Mouse (Mus musculus) lung, postnatal 4 days (tissue): ENCODE results near the gene Acap2.

Experiments
- DNase-seq, 2 experiments: peaks; one replicate each; pipeline ENCODE4 v3.0.0; 2021

Gene Acap2

DNA sequence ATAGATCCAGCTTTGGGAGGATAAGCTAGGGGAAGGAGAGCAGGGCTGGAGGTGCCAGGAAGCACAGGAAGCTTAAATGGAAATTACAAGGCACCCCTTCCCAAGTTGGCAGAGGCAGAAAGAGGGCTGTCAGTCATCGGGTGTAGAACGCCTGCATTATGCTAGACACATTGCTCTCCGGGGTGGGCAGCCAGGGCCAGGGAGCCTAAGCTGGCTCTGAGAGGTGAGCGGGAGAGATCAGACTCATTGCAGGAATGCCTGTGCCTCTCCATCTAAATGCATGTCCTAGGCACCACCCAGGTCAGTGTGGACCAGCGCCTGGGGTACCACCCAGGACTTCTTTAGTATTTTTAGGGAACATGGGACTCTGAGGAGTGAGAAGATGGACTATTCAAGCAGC lies 123.6 kb downstream of the Acap2 start:
- DNase-seq = no peak

DNA sequence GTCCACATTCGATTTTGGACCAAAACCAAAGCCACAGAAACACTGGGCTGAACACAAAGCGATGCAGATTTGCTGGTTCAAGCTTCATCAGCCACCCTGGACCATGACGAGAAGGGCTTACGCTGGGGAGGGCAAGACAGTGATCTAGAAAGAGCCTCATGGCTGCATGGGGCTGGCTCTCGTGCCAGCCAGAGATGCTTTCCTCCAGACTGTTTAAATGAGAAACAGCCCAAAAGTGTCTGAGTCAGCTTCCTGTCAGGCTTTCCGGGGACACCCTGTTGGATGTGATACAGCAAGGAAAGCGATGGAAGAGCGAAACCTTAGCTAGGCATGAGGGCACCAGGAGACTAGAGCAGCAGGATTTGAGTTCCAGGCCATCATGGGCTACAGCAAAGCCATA lies 124.6 kb downstream of the Acap2 start:
- DNase-seq = no peak

- no peak for DNase-seq
These were observed 126.6 kb downstream of the Acap2 start for GRCm38 (mm10) chr16:31074324-31074908.

GRCm38 (mm10) chr16:31071731-31072130 lies 129.3 kb downstream of the Acap2 start:
- DNase-seq = no peak

GRCm38 (mm10) chr16:31070358-31071133 lies 130.5 kb downstream of the Acap2 start:
- DNase-seq = peak; percentile 85 to 90

DNA sequence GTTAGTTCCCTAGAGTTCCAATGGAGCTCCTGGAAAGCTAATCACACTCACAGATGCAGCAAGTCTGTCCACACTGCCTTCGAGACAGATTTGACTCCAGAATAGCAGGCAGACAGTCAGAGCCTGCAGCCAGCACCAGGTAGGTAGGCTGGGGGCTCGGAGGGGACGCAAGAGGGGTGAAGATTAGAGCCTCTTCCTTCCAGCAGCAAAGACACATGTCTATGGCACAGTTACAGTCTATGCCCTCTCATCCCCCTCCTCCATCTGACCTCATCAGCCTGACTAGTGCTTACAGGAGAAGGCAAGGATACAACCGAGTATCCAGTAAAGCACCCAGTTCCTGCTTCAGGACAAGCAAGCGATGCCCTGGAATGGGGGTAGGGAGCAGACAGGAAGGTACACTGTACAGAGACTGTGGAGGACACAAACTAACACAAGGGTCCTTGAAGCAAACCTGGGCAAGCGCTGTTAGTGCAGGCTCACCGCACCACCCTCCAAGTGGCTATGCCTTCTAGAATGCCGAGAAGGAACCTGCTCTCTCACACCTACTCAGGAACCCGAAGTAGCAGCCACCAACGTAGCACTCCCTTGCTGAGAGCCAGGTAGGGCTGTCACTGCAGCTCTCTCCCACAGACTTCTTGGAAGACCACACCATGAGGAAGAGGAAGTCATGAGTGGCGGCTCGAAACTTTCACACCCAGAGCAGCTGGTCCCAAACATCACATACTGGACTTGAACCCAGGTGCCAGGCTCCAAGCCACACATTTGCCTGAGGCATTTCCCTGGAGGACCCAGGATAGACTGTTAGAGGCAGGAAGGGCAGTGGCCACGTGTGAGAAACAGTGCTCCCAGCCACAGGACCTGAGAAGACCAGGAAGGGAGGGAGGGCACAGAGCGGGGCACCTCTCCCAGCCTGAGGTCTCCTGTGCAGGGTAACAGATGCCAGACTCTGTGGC lies 131.6 kb downstream of the Acap2 start:
- DNase-seq = no peak

- peak; percentile 65 to 79 for DNase-seq
These were observed 132.8 kb downstream of the Acap2 start for GRCm38 (mm10) chr16:31068280-31068679.

DNA sequence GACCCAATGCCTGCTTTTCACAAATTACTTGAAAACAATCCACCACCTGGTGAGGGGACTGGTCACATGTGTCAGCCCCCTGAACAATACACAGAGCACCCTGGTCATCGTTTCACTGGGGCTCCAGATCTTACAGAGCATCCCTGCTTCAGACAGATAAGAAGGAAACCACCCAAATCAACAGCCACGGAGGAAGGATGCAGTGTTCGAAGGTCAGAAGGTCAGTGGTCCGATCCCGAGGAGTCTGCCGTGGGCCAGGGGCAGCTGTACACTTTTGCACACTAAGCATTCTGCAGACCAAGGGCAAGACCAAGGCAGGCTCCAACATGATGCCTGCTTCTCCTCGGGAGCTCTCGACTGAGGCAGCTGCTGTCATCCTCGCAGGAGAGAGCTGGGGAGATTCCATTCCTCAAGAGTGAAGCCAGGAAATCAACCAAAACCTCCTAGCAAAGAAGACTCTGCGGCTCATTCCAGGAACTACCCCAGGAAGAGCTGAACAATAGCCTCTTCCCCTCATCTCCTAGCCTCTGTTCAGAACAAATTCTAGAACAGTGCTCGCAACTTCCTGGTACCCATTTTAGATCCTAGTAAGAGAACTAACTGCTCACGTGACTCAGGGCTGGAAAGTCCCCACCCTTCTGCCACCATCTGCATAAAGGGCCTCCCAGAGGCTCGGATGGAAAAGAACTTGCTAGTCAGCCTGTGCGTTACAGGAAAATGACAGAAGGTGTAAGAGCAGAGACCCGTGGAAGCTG lies 134.5 kb downstream of the Acap2 start:
- peak; percentile 49 to 59 for DNase-seq

GRCm38 (mm10) chr16:31064782-31065181 lies 136.3 kb downstream of the Acap2 start:
- no peak for DNase-seq

DNA sequence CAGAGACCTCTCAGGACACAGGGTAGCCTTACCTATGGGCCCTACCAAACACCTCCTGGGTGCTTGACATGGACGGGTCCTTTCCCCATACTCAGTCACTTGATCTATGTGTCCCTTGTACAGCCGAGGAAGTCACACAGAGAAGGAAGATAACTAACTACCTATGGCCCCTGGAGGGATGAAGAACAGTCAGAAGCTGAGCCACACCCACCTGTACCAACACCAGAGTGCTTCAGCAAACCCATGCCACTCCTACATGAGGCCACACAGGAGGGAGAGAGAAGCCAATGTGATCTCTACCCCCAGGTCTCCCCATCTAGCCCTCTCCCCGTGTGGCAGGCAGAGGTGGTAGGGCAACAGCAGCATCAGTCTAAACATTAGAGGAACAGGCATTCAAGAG lies 138.1 kb downstream of the Acap2 start:
- DNase-seq = no peak

GRCm38 (mm10) chr16:31061246-31061880 lies 139.7 kb downstream of the Acap2 start:
- no peak for DNase-seq

DNA sequence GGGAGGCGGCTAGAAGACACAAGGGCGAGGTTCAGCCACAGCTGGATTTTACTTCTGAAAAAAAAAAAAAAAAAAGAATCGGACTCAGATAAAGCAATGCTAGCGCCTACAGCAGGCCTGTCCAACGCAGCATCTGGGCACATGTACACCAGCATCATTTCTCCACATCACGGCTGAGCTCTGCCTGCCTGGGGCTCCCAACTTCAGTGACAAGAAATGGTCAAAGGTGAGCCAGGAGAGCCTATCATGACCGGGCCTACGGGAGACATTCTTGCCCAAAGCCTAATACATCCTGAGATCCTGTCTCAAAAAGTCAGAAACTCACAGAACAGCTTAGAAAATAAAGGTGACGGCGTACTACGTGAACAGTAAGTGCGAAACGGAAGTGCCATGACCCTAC lies 140.3 kb downstream of the Acap2 start:
- no peak for DNase-seq

DNA sequence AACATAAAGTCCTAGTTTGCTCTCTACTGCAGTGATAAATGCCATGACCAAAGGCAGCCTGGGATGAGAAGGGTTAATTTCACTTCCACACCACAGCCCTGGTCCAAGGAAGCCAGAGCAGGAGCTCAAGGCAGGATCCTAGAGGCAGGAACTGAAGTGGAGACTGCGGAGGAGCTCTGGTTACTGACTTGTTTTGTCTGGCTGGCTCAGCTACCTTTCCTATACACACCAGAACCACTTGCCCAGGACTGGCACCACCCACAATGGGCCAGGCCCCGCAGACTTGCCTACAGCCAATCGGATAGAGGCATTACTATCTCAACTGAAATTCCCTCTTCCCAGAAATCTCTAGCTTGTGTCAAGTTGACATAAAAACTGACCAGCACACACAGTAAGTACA lies 140.8 kb downstream of the Acap2 start:
- no peak for DNase-seq

- DNase-seq = no peak
These were observed 141.3 kb downstream of the Acap2 start for GRCm38 (mm10) chr16:31059730-31060129.

GRCm38 (mm10) chr16:31052812-31053211 lies 148.2 kb downstream of the Acap2 start:
- no peak for DNase-seq

DNA sequence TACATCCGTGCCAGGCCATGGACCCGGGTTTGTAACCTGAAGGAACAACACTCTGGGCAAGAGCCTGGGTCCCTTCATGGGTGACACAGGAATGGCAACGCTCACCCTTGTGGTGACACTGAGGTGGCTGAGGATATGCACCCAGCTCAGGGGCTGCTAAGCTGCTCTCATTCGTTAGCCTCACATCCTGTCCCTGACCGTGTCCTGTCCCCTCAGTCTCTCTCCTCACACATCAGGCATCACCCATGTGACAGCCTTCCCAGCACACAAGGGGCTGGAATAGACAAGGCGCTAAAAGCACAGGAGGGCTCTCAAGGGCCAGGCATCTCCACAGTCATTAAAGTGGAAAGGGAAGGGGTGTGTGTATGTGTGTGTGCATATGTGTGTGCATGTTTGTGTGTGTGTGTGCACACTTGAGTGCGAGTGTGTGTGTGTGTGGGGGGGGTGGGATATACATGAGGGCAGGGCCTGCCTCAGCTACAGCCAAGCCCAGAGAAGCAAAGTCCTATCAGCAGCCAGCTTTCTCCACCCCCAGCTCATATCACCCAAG lies 148.8 kb downstream of the Acap2 start:
- DNase-seq = no peak

DNA sequence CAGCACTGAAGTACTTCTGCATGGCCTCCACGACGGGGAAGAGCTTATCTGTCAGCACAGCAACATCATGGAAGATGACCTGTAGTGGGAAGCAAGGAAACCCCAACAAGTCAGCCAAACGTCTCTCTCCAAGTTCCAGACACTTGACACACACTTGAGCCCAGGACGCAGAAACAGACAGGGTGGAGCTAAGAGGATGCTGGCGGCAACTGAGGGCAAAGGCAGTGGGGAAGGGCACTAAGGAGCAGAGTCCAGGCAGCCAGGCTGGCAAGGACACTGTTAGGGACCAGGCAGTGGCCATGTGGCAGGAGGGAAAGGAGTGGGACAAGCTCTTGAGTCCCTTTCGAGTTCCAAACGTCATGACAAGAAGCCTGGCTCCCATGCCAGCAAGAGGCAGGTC lies 150.3 kb downstream of the Acap2 start:
- peak in 1 of 2 experiments; percentile 46 for DNase-seq

DNA sequence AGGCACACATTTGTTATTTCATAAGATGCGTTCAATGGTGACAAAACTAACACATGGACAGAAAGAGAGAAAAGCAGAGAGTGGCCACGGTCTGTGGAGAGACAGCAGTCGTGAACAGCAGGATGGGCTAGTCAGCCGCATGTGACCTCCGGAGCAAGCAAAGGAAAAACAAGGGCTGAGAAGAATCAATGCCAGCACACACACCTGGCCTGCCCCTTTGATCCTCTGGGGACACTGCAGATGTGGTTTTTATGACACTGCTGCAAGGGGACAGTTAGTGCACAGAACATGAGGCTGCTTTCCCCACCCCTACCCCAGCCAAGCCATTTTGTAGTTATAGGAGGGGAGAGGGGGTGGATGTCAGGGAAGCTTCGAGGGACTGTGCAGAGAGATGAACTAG lies 152.9 kb downstream of the Acap2 start:
- no peak for DNase-seq

DNA sequence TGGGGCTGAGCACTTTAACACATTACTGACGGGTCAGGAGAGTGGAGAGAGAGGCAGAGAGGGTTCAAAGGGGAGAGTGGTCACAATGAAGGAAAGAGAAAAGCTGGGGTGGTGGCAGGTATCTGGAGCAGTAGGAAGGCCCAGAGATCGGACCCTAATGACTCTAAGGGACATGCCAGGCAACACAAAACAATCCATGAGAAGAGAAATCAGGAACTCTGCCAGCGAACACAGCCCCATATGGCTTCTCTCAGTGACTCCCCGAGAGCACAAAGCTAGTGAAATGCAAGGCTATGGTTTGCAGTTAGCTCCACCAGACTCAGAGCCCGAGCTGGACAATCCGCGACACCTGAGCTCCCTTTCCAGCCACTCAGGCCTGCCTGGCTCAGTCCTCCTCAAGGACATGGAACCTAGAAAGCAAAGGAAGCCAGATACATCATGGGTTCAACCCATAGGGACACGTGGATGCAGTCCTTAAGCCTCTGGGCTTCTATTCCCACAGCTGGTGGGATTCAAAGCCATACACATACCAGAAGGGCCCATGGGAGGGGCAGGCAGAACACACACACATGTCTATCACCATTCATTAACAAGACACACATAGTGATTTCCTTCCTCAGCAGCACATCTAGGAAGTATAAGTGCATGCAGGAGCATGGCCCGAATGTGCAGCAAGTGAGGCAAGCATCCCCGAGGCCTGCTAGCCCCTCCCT lies 153.7 kb downstream of the Acap2 start:
- peak in 1 of 2 experiments; percentile 47 for DNase-seq

GRCm38 (mm10) chr16:31046217-31046659 lies 154.8 kb downstream of the Acap2 start:
- DNase-seq = peak; percentile 42 to 64

- no peak for DNase-seq
These were observed 155.8 kb downstream of the Acap2 start for GRCm38 (mm10) chr16:31045211-31045610.
